Mouse (Mus musculus): ENCODE measurements around the gene Olfr630.
"Not testable (repeated sequence)": the region's sequence is repeated elsewhere in the genome, so short reads cannot be mapped to it uniquely, and the experiment has no call there.

The Olfr630 gene

GRCm38 (mm10) chr7:103757233-103757632 is at the start of gene Olfr630:
Olfr630 (minus strand) TSS chr7:103757333.
- DNase-seq (ENCODE audit: low read depth, low spot score): no peak
- no peaks in the 10 kb centered on the region for H3K27me3 ChIP-seq (ENCODE audit: control insufficient read depth, insufficient read depth, low read length, poor library complexity, severe bottlenecking)
- H3K36me3 ChIP-seq (ENCODE audit: control insufficient read depth, insufficient read depth, low read length, poor library complexity, severe bottlenecking): no peaks in the 10 kb centered on the region

- H3K36me3 ChIP-seq (ENCODE audit: control insufficient read depth, insufficient read depth, low read length, poor library complexity, severe bottlenecking): no peaks in the 10 kb centered on the region
Observed at GRCm38 (mm10) chr7:103806856-103807255, 49.7 kb upstream of the Olfr630 start.

DNA sequence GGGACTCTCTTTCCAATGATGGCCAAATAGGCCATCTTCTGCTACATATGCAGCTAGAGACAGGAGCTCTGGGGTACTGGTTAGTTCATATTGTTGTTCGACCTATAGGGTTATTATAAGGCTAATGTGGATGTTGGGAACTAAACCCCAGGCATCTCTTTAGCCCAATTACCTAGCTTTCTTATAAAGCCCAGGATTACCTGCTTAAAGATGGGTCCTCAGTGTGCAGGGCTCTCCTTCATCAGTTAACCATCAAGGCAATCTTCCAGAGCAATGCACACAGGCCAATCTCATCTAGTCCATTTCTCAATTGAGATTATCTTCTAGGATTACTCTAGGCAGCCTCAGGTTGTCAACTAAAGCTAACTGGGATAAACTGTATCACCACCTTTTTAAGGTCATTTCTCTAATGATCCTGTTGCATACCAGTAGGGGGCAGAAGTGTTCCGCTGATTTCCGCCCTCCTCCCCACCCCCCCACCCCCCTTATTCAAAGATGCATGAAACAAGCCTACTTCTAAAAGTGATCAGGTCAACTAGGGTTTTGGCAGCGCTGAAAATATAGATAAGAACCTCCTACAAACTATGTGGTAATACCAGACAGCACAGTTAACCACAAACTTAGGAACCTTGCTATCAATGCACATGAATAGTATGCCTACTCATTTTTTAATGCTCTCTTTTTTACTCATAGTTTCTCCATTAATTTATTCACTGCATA is 35.7 kb upstream of the Olfr630 start:
- Histone ChIP-seq H3K27me3 (ENCODE audit: control insufficient read depth, insufficient read depth, low read length, poor library complexity, severe bottlenecking) (no peaks in the 10 kb centered on the region), H3K36me3 (ENCODE audit: control insufficient read depth, insufficient read depth, low read length, poor library complexity, severe bottlenecking) (no peaks in the 10 kb centered on the region)
- peak; percentile 70 for DNase-seq (ENCODE audit: low read depth, low spot score)

More at GRCm38 (mm10) chr7:103806856-103807255, 49.7 kb upstream of the Olfr630 start:
- peak; percentile 68 for DNase-seq (ENCODE audit: low read depth, low spot score)
- no peaks in the 10 kb centered on the region for H3K27me3 ChIP-seq (ENCODE audit: control insufficient read depth, insufficient read depth, low read length, poor library complexity, severe bottlenecking)

GRCm38 (mm10) chr7:103791721-103792120 is 34.6 kb upstream of the Olfr630 start, which contains the start of gene Olfr67:
Olfr67 (minus strand) TSS chr7:103791821.
- Histone ChIP-seq H3K27me3 (ENCODE audit: control insufficient read depth, insufficient read depth, low read length, poor library complexity, severe bottlenecking) (no peaks in the 10 kb centered on the region), H3K36me3 (ENCODE audit: control insufficient read depth, insufficient read depth, low read length, poor library complexity, severe bottlenecking) (no peaks in the 10 kb centered on the region)
- DNase-seq (ENCODE audit: low read depth, low spot score): no peak

GRCm38 (mm10) chr7:103779598-103779997 is 22.5 kb upstream of the Olfr630 start, which contains the start of gene Olfr68:
Olfr68 (minus strand) TSS chr7:103779698.
- Histone ChIP-seq H3K27me3 (ENCODE audit: control insufficient read depth, insufficient read depth, low read length, poor library complexity, severe bottlenecking) (no peaks in the 10 kb centered on the region; the same call in 1 of the 2 replicates), H3K36me3 (ENCODE audit: control insufficient read depth, insufficient read depth, low read length, poor library complexity, severe bottlenecking) (no peaks in the 10 kb centered on the region)
- no peak for DNase-seq (ENCODE audit: low read depth, low spot score)

- DNase-seq (ENCODE audit: low read depth, low spot score); H3K36me3 ChIP-seq (ENCODE audit: control insufficient read depth, insufficient read depth, low read length, poor library complexity, severe bottlenecking); H3K27me3 ChIP-seq (ENCODE audit: control insufficient read depth, insufficient read depth, low read length, poor library complexity, severe bottlenecking): not testable (repeated sequence)
Observed at GRCm38 (mm10) chr7:103777652-103778051, 20.5 kb upstream of the Olfr630 start.

GRCm38 (mm10) chr7:103771494-103771893 is 14.4 kb upstream of the Olfr630 start, which contains the start of gene Olfr69:
Olfr69 (minus strand) TSS chr7:103771594.
- H3K36me3 ChIP-seq (ENCODE audit: control insufficient read depth, insufficient read depth, low read length, poor library complexity, severe bottlenecking): no peaks in the 10 kb centered on the region
- no peak for DNase-seq (ENCODE audit: low read depth, low spot score)
- H3K27me3 ChIP-seq (ENCODE audit: control insufficient read depth, insufficient read depth, low read length, poor library complexity, severe bottlenecking): no peaks in the 10 kb centered on the region

GRCm38 (mm10) chr7:103767687-103768086 is 10.6 kb upstream of the Olfr630 start:
- not testable (repeated sequence) for H3K36me3 ChIP-seq (ENCODE audit: control insufficient read depth, insufficient read depth, low read length, poor library complexity, severe bottlenecking); DNase-seq (ENCODE audit: low read depth, low spot score); H3K27me3 ChIP-seq (ENCODE audit: control insufficient read depth, insufficient read depth, low read length, poor library complexity, severe bottlenecking)

DNA sequence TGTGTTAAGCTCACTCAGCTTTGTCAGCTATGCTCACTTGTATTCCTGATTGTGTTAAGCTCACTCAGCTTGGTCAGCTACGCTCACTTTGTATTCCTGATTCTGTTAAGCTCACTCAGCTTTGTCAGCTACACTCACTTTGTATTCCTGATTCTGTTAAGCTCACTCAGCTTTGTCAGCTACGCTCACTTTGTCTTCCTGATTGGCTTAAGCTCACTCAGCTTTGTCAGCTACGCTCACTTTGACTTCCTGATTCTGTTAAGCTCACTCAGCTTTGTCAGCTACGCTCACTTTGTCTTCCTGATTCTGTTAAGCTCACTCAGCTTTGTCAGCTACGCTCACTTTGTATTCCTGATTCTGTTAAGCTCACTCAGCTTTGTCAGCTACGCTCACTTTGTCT is 5.1 kb upstream of the Olfr630 start:
- not testable (repeated sequence) for H3K27me3 ChIP-seq (ENCODE audit: control insufficient read depth, insufficient read depth, low read length, poor library complexity, severe bottlenecking); H3K36me3 ChIP-seq (ENCODE audit: control insufficient read depth, insufficient read depth, low read length, poor library complexity, severe bottlenecking)
- peak; percentile 55 for DNase-seq (ENCODE audit: low read depth, low spot score)

- Histone ChIP-seq H3K36me3 (ENCODE audit: control insufficient read depth, insufficient read depth, low read length, poor library complexity, severe bottlenecking) (no peaks in the 10 kb centered on the region), H3K27me3 (ENCODE audit: control insufficient read depth, insufficient read depth, low read length, poor library complexity, severe bottlenecking) (no peaks in the 10 kb centered on the region)
- no peak for DNase-seq (ENCODE audit: low read depth, low spot score)
Observed at GRCm38 (mm10) chr7:103744843-103745242, 12.3 kb downstream of the Olfr630 start, which contains the start of gene Olfr629. Olfr629 (minus strand) TSS chr7:103744943.

DNA sequence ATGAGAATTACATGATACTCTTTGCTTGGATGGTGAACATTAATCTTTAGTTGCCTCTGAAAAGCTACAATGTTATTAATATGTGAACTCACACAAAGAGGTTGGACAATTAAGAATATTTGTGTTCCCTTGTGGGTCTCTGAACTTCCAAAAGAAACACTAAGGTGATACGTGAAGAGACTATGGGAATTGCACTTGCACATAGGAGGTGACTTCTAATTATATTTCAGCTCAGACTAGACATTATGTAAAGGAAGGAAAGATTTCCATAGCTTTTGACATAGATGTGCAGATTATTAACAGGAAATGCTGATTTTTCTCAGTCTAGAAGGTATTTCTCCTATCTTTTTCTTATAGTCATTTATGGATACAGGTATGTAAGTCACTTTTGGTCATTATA is 27.1 kb downstream of the Olfr630 start, which contains the start of gene Olfr628:
Gene Olfr628 (plus strand): TSS at position 301 of the 400 bp plus-strand sequence.
- H3K36me3 ChIP-seq (ENCODE audit: control insufficient read depth, insufficient read depth, low read length, poor library complexity, severe bottlenecking): no peaks in the 10 kb centered on the region
- no peak for DNase-seq (ENCODE audit: low read depth, low spot score)
- no peaks in the 10 kb centered on the region for H3K27me3 ChIP-seq (ENCODE audit: control insufficient read depth, insufficient read depth, low read length, poor library complexity, severe bottlenecking)

GRCm38 (mm10) chr7:103716398-103716797 is 40.7 kb downstream of the Olfr630 start:
- not testable (repeated sequence) for DNase-seq (ENCODE audit: low read depth, low spot score); H3K36me3 ChIP-seq (ENCODE audit: control insufficient read depth, insufficient read depth, low read length, poor library complexity, severe bottlenecking); H3K27me3 ChIP-seq (ENCODE audit: control insufficient read depth, insufficient read depth, low read length, poor library complexity, severe bottlenecking)

DNA sequence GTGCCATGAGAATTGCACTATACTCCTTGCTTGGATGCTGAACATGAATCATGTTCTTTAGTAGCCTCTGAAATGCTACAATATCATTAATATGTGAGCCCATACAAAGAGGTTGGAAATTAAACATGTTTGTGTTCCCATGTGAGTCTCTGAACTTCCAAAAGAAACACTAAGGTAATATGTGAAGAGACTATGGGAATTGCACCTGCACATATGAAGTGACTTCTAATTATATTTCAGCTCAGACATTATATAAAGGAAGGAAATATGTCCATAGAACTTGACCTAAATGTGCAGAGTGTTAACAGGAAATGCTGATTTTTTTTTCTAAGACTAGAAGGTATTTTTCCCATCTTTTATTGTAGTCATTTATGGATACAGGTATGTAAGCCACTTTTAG is 42.8 kb downstream of the Olfr630 start, which contains the start of gene Olfr243:
Gene Olfr243 (plus strand): TSS at position 301 of the 400 bp plus-strand sequence.
- Histone ChIP-seq H3K27me3 (ENCODE audit: control insufficient read depth, insufficient read depth, low read length, poor library complexity, severe bottlenecking) (no peaks in the 10 kb centered on the region; the same call in 1 of the 2 replicates), H3K36me3 (ENCODE audit: control insufficient read depth, insufficient read depth, low read length, poor library complexity, severe bottlenecking) (no peaks in the 10 kb centered on the region)
- DNase-seq (ENCODE audit: low read depth, low spot score): no peak

- Histone ChIP-seq H3K27me3 (ENCODE audit: control insufficient read depth, insufficient read depth, low read length, poor library complexity, severe bottlenecking) (no peaks in the 10 kb centered on the region; the same call in 1 of the 2 replicates), H3K36me3 (ENCODE audit: control insufficient read depth, insufficient read depth, low read length, poor library complexity, severe bottlenecking) (no peaks in the 10 kb centered on the region)
- DNase-seq (ENCODE audit: low read depth, low spot score): peak; percentile 59
Observed at GRCm38 (mm10) chr7:103712024-103712423, 45.1 kb downstream of the Olfr630 start.
